Mouse (Mus musculus): ENCODE data around the gene Trim2.

Trim2 gene

GRCm38 (mm10) chr3:84219720-84220273, 86.9 kb downstream of the Trim2 start:
- DNase-seq (ENCODE audit: low spot score) = no peak

- no peak for DNase-seq (ENCODE audit: low spot score)
Observed at GRCm38 (mm10) chr3:84219166-84219710, 87.4 kb downstream of the Trim2 start.

- no peak for DNase-seq (ENCODE audit: low spot score)
Observed at GRCm38 (mm10) chr3:84218498-84218897, 88.2 kb downstream of the Trim2 start.

- no peak for DNase-seq (ENCODE audit: low spot score)
Observed at GRCm38 (mm10) chr3:84217961-84218351, 88.7 kb downstream of the Trim2 start.

- no peak for DNase-seq (ENCODE audit: low spot score)
Observed at GRCm38 (mm10) chr3:84217118-84217960, 89.3 kb downstream of the Trim2 start.

- no peak for DNase-seq (ENCODE audit: low spot score)
Observed at GRCm38 (mm10) chr3:84215743-84216360, 90.8 kb downstream of the Trim2 start.

- no peak for DNase-seq (ENCODE audit: low spot score)
Observed at GRCm38 (mm10) chr3:84215253-84215652, 91.4 kb downstream of the Trim2 start.

GRCm38 (mm10) chr3:84214501-84214900, 92.2 kb downstream of the Trim2 start:
- DNase-seq (ENCODE audit: low spot score) = no peak

- DNase-seq (ENCODE audit: low spot score) = no peak
Observed at GRCm38 (mm10) chr3:84211340-84211875, 95.3 kb downstream of the Trim2 start.

GRCm38 (mm10) chr3:84208917-84209513, 97.7 kb downstream of the Trim2 start:
- DNase-seq (ENCODE audit: low spot score) = no peak

GRCm38 (mm10) chr3:84208475-84208874, 98.2 kb downstream of the Trim2 start:
- DNase-seq (ENCODE audit: low spot score) = no peak

- DNase-seq (ENCODE audit: low spot score) = no peak
Observed at GRCm38 (mm10) chr3:84207366-84207765, 99.3 kb downstream of the Trim2 start.

- DNase-seq (ENCODE audit: low spot score) = no peak
Observed at GRCm38 (mm10) chr3:84206106-84206505, 100.6 kb downstream of the Trim2 start.

- DNase-seq (ENCODE audit: low spot score) = no peak
Observed at GRCm38 (mm10) chr3:84205650-84206049, 101.0 kb downstream of the Trim2 start.

GRCm38 (mm10) chr3:84204640-84205039, 102.0 kb downstream of the Trim2 start:
- DNase-seq (ENCODE audit: low spot score) = no peak

GRCm38 (mm10) chr3:84200559-84201420, 105.9 kb downstream of the Trim2 start:
- no peak for DNase-seq (ENCODE audit: low spot score)

- DNase-seq (ENCODE audit: low spot score) = no peak
Observed at GRCm38 (mm10) chr3:84199516-84199915, 107.2 kb downstream of the Trim2 start.

- DNase-seq (ENCODE audit: low spot score) = no peak
Observed at GRCm38 (mm10) chr3:84198229-84198628, 108.4 kb downstream of the Trim2 start.

- DNase-seq (ENCODE audit: low spot score) = no peak
Observed at GRCm38 (mm10) chr3:84193881-84194280, 112.8 kb downstream of the Trim2 start.

- DNase-seq (ENCODE audit: low spot score) = no peak
Observed at GRCm38 (mm10) chr3:84191141-84191881, 115.4 kb downstream of the Trim2 start.
